Mouse (Mus musculus): ENCODE data around the gene Plcb4. TPM values are rescaled to one million over a fixed set of nuclear protein-coding genes. Genes with fewer than 3 reads are reported as not detected.

The Plcb4 gene
- 25.8 and 33.8 TPM in 2 replicates for polyA plus RNA-seq (2014; fragmentation: Nextera tagmentation; extraction: Ambion mirVana)

DNA sequence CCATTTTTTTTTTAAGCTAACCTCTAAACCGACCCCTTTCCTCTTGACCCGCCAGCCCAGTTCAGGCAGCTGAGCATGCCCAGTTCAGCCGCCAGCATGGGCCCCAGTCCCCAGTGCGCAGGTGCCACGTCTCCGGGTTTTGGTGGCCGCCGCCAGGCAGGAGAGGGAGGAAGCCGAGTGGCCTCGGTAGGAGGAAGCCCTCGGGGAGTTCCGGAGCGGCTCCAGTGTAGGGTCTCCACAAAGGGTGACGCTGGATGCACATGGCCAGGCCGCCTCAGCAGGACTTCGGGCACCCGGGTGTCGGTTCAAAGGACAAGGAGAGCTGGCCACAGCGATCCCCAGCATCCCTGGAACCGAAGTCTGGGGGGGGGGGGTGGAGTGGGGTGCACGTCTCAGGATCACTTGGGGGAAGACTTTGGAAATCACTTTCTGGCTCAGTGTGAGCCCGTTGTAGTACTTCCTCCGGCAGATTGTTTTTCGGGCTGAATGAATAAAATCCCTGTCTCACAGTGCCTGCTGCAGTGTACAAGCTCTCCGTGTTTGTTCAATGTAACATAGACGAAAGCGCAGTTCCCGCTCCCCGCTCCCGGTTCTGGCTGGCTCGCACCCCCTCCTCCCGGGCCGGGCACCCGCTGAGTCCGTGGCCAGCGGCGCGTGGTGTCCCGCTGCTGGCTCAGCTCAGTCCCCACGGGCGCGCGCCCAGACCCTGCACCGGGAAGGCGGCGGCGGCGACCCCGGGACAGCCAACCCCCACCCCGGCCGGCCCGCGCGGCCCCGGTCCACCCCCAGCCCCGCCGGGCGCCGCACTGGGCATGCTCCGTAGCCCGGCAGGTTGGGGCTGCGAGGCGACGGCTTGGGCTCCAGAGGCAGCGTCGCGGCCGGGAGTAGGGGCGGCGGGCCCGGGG lies at the start of gene Plcb4:
TSS of gene Plcb4 (plus strand) at position 526 of the 905 bp plus-strand sequence.
- H3K9me3 ChIP-seq (replicated peaks; ENCODE audit: control insufficient read depth, low read length) = no peaks in the 10 kb centered on the region
- peak within 1 kb of the TSS; percentile 94 for H3K9ac ChIP-seq (ENCODE audit: low read depth, low read length)
- peak within 1 kb of the TSS; percentile 96 for H3K27ac ChIP-seq (ENCODE audit: low read depth, low read length)
- H3K27me3 ChIP-seq (ENCODE audit: control insufficient read depth, insufficient read depth, low read length) = no peaks in the 10 kb centered on the region
- H3K4me1 ChIP-seq (ENCODE audit: control insufficient read depth, insufficient read depth, low read length) = no peaks in the 10 kb centered on the region
- H3K4me2 ChIP-seq = peak within 1 kb of the TSS; percentile 78
- H3K4me3 ChIP-seq (ENCODE audit: low read depth, low read length) = peak within 1 kb of the TSS; percentile 82
- no peaks in the 10 kb centered on the region for H3K36me3 ChIP-seq (ENCODE audit: control insufficient read depth, insufficient read depth, low read length)
- under 1% methylated on average over 61 of the region's 71 CpGs for WGBS (ENCODE audit: insufficient replicate concordance)
- peak; percentile 82 for ATAC-seq (replicated peaks; ENCODE audit: insufficient number of reproducible peaks, low FRiP score, low TSS enrichment)

DNA sequence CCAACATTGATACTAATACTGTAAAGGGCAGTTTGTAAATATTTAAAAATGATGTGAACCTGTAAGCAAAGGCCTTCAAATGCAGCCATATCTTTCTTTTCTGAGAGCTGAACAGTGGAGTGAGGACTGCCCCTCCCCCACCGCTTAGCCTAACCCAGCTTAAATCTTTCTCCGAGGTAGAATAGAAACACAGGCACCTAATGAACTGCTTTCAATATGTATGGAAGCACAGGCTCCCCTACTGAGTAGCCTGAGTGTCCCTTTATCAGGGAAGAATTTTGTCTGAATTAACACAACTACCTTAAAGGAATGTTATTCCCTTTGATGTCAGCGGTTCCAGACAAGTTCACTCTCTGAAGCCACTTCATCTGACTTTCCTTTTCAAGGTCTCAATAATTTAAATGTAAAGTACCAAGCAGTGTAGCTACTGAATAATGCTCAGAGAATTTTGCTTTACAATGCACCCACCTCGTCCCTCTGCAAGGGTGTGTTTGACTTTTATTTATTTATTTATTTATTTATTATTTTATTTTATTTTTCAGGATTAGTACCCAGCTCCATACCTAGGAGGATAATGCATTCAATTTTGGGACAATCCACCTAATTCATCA lies 44.1 kb upstream of the Plcb4 start:
- no peaks in the 10 kb centered on the region for H3K36me3 ChIP-seq (ENCODE audit: control insufficient read depth, insufficient read depth, low read length)
- WGBS (ENCODE audit: insufficient replicate concordance) = 29% methylated on average over 4 of the region's 4 CpGs
- no peak for ATAC-seq (replicated peaks; ENCODE audit: insufficient number of reproducible peaks, low FRiP score, low TSS enrichment)
- no peaks in the 10 kb centered on the region for H3K27me3 ChIP-seq (ENCODE audit: control insufficient read depth, insufficient read depth, low read length)
- no peak overlapping the region for H3K4me3 ChIP-seq (ENCODE audit: low read depth, low read length)
- H3K4me1 ChIP-seq (ENCODE audit: control insufficient read depth, insufficient read depth, low read length) = no peaks in the 10 kb centered on the region
- peak overlapping the region; percentile 21; the same call in 1 of the 2 replicates for H3K4me2 ChIP-seq
- H3K9ac ChIP-seq (ENCODE audit: low read depth, low read length) = no peak overlapping the region
- H3K27ac ChIP-seq (ENCODE audit: low read depth, low read length) = no peak overlapping the region
- no peaks in the 10 kb centered on the region for H3K9me3 ChIP-seq (replicated peaks; ENCODE audit: control insufficient read depth, low read length)

- Histone ChIP-seq H3K4me2 (no peak overlapping the region), H3K9me3 (replicated peaks; ENCODE audit: control insufficient read depth, low read length) (no peaks in the 10 kb centered on the region), H3K4me1 (ENCODE audit: control insufficient read depth, insufficient read depth, low read length) (no peaks in the 10 kb centered on the region), H3K36me3 (ENCODE audit: control insufficient read depth, insufficient read depth, low read length) (no peaks in the 10 kb centered on the region), H3K9ac (ENCODE audit: low read depth, low read length) (no peak overlapping the region), H3K27me3 (ENCODE audit: control insufficient read depth, insufficient read depth, low read length) (no peaks in the 10 kb centered on the region), H3K4me3 (ENCODE audit: low read depth, low read length) (no peak overlapping the region), H3K27ac (ENCODE audit: low read depth, low read length) (no peak overlapping the region)
- no peak for ATAC-seq (replicated peaks; ENCODE audit: insufficient number of reproducible peaks, low FRiP score, low TSS enrichment)
- WGBS (ENCODE audit: insufficient replicate concordance) = 72% methylated on average over 1 of the region's 1 CpGs
These were observed 42.7 kb upstream of the Plcb4 start for GRCm38 (mm10) chr2:135616090-135616489.

DNA sequence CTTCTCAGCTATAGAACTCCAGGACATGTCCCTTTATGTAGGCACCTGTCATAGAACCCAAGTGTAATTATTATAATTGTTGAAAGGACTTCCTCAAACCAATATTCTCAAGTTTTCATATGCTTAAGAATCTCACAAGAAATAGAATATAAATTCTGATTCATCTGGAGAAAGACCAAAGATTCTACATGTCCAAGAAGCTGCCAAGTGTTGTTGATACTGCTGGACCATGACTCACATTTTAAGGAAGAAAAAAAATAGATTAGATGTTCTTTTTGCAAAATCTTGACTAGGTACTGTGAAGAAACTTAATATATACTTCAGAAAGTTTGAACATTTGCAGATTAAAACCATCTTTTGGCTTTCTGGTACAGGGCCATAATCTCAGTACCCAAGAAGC lies 40.3 kb upstream of the Plcb4 start:
- ATAC-seq (replicated peaks; ENCODE audit: insufficient number of reproducible peaks, low FRiP score, low TSS enrichment) = no peak
- H3K4me3 ChIP-seq (ENCODE audit: low read depth, low read length) = no peak overlapping the region
- H3K36me3 ChIP-seq (ENCODE audit: control insufficient read depth, insufficient read depth, low read length) = no peaks in the 10 kb centered on the region
- H3K4me2 ChIP-seq = no peak overlapping the region
- H3K27me3 ChIP-seq (ENCODE audit: control insufficient read depth, insufficient read depth, low read length) = no peaks in the 10 kb centered on the region
- no peaks in the 10 kb centered on the region for H3K9me3 ChIP-seq (replicated peaks; ENCODE audit: control insufficient read depth, low read length)
- no peak overlapping the region for H3K9ac ChIP-seq (ENCODE audit: low read depth, low read length)
- H3K27ac ChIP-seq (ENCODE audit: low read depth, low read length) = no peak overlapping the region
- no peaks in the 10 kb centered on the region for H3K4me1 ChIP-seq (ENCODE audit: control insufficient read depth, insufficient read depth, low read length)

DNA sequence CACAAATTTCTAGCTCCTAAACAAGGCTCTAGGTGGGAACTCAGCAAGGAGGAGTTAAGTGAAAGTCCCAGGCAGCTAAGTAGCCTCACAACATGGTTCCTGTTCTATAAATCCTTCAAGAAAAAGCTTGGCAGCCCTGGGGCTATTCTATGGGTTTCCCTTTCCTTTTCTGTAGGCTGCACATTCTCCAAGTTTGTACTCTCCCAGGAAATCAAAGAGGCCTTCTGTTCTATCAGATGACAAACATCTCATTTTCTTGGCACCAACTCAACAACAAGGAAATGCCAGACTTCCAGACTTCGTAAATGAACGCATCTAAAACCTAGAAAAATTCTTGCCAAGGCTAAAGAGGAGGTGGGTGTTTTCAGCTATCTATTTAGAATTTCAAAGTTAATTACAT lies 38.9 kb upstream of the Plcb4 start:
- ATAC-seq (replicated peaks; ENCODE audit: insufficient number of reproducible peaks, low FRiP score, low TSS enrichment) = no peak
- H3K4me3 ChIP-seq (ENCODE audit: low read depth, low read length) = no peak overlapping the region
- no peak overlapping the region for H3K4me2 ChIP-seq
- H3K9ac ChIP-seq (ENCODE audit: low read depth, low read length) = no peak overlapping the region
- H3K27me3 ChIP-seq (ENCODE audit: control insufficient read depth, insufficient read depth, low read length) = no peaks in the 10 kb centered on the region
- no peaks in the 10 kb centered on the region for H3K9me3 ChIP-seq (replicated peaks; ENCODE audit: control insufficient read depth, low read length)
- no peaks in the 10 kb centered on the region for H3K36me3 ChIP-seq (ENCODE audit: control insufficient read depth, insufficient read depth, low read length)
- H3K4me1 ChIP-seq (ENCODE audit: control insufficient read depth, insufficient read depth, low read length) = no peaks in the 10 kb centered on the region
- WGBS (ENCODE audit: insufficient replicate concordance) = 80% methylated on average over 2 of the region's 2 CpGs
- no peak overlapping the region for H3K27ac ChIP-seq (ENCODE audit: low read depth, low read length)

- Histone ChIP-seq H3K27me3 (ENCODE audit: control insufficient read depth, insufficient read depth, low read length) (no peaks in the 10 kb centered on the region), H3K9me3 (replicated peaks; ENCODE audit: control insufficient read depth, low read length) (no peaks in the 10 kb centered on the region), H3K4me1 (ENCODE audit: control insufficient read depth, insufficient read depth, low read length) (no peaks in the 10 kb centered on the region), H3K36me3 (ENCODE audit: control insufficient read depth, insufficient read depth, low read length) (no peaks in the 10 kb centered on the region), H3K4me2 (no peak overlapping the region), H3K4me3 (ENCODE audit: low read depth, low read length) (no peak overlapping the region), H3K27ac (ENCODE audit: low read depth, low read length) (no peak overlapping the region), H3K9ac (ENCODE audit: low read depth, low read length) (no peak overlapping the region)
- 86% methylated on average over 2 of the region's 2 CpGs for WGBS (ENCODE audit: insufficient replicate concordance)
- no peak for ATAC-seq (replicated peaks; ENCODE audit: insufficient number of reproducible peaks, low FRiP score, low TSS enrichment)
These were observed 31.0 kb upstream of the Plcb4 start for GRCm38 (mm10) chr2:135627821-135628220.

- Histone ChIP-seq H3K36me3 (ENCODE audit: control insufficient read depth, insufficient read depth, low read length) (no peaks in the 10 kb centered on the region), H3K4me1 (ENCODE audit: control insufficient read depth, insufficient read depth, low read length) (no peaks in the 10 kb centered on the region), H3K9me3 (replicated peaks; ENCODE audit: control insufficient read depth, low read length) (no peaks in the 10 kb centered on the region), H3K4me2 (no peak overlapping the region), H3K9ac (ENCODE audit: low read depth, low read length) (no peak overlapping the region), H3K27ac (ENCODE audit: low read depth, low read length) (no peak overlapping the region), H3K27me3 (ENCODE audit: control insufficient read depth, insufficient read depth, low read length) (no peaks in the 10 kb centered on the region), H3K4me3 (ENCODE audit: low read depth, low read length) (no peak overlapping the region)
- ATAC-seq (replicated peaks; ENCODE audit: insufficient number of reproducible peaks, low FRiP score, low TSS enrichment) = no peak
- WGBS (ENCODE audit: insufficient replicate concordance) = 64% methylated on average over 2 of the region's 2 CpGs
These were observed 21.6 kb upstream of the Plcb4 start for GRCm38 (mm10) chr2:135637227-135637626.

- Histone ChIP-seq H3K9me3 (replicated peaks; ENCODE audit: control insufficient read depth, low read length) (0 out of 2 replicates have a peak, but pooled peaks cover 2% of the 10 kb centered on the region), H3K4me1 (ENCODE audit: control insufficient read depth, insufficient read depth, low read length) (no peaks in the 10 kb centered on the region), H3K27me3 (ENCODE audit: control insufficient read depth, insufficient read depth, low read length) (no peaks in the 10 kb centered on the region), H3K36me3 (ENCODE audit: control insufficient read depth, insufficient read depth, low read length) (no peaks in the 10 kb centered on the region), H3K4me3 (ENCODE audit: low read depth, low read length) (no peak overlapping the region), H3K9ac (ENCODE audit: low read depth, low read length) (no peak overlapping the region), H3K27ac (ENCODE audit: low read depth, low read length) (no peak overlapping the region), H3K4me2 (no peak overlapping the region)
- 63% methylated on average over 1 of the region's 1 CpGs for WGBS (ENCODE audit: insufficient replicate concordance)
- ATAC-seq (replicated peaks; ENCODE audit: insufficient number of reproducible peaks, low FRiP score, low TSS enrichment) = no peak
These were observed 17.8 kb upstream of the Plcb4 start for GRCm38 (mm10) chr2:135641002-135641401.
